Mouse (Mus musculus) embryo, embryonic 11.5 days (tissue): ENCODE measurements at regions not wholly inside any gene's neighbourhood (a gene's known extent, or its start where the extent isn't known, plus 50 kb on each side); places are given as distances from the start of the nearest gene placed in this dataset.

ENCODE experiments used
- DNase-seq: peaks from one replicate; pipeline ENCODE4 v3.0.0-alpha.2; 2012; ENCODE audit warnings: low read depth, low spot score

DNA sequence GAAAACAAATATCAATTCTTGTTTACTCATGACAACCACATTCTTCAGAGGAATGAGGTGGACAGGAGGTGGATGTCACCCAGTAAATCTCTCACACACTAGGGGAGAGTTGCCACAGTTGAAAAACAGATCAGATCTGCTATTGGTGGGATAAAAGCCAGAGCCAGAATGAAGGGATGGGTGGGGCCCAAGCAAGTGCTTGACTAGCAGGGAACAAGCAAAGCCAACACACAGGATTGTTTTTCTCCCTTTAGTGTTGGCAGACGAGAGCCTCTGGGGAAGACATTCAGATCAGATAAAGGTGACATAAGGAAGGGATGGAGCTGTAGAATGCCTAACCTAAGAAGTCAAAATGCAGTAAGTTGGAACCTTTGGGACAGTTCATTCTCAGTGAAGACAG, 153.5 kb upstream of the Usp24 start:
- no peak for DNase-seq

DNA sequence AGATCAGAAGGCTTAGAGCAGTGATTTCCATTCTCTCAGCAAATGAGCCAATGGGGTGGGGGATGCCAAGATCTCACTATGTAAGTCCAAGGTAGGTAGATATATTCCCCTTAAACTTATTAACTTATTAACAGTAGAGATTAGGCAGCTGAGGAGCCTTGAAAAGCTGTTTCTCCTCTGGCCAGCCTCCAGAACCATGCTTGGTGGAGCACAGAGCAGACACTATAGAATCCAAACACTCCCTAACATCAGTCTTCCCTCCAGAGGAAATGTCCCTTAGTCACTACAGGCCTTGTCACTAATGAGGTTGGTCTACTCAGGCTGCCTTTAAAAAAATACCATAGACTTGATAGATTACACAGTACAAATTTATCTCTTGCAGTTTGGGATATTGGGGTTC, 152.8 kb upstream of the Usp24 start:
- no peak for DNase-seq

DNA sequence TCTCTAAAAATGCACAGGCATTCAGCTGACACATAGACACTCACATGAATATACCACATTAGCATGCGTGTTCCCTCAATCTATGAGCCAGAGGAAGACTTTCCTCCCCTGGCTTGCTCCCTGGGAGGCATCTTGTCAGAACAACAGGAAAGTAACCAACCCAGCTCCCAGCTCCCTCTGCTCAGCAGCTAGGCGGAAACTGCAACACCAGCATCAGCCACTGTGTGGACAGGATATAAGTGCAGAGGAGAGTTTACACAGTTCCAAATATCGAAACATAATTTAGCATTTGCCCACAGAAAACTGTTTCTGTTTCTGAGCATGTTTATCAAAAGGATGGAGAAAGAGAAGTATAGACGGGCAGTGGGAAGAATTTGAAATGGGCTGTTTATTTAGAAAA, 148.3 kb upstream of the Usp24 start:
- no peak for DNase-seq

DNA sequence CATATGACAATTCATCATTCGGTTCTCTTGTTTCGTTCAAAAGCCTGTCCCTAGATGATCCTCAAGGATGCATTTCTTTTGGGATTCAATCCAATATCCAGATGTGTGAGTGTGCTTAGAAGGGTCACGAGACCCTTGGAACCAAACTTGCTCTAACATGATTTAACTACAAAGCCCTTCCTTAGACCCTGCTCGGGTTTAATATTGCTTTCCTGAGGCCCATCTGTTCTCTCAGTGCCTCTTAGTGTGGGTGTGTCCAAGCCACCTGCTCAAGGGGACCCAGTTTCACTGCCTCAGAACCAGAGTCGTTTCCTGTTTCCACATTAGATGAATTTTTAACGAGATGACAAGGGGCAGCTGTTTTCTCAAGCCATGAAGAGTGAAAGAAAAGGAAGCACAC, 147.3 kb upstream of the Usp24 start:
- DNase-seq: no peak

- DNase-seq: no peak
Observed at GRCm38 (mm10) chr4:106169466-106169865, 146.5 kb upstream of the Usp24 start.

DNA sequence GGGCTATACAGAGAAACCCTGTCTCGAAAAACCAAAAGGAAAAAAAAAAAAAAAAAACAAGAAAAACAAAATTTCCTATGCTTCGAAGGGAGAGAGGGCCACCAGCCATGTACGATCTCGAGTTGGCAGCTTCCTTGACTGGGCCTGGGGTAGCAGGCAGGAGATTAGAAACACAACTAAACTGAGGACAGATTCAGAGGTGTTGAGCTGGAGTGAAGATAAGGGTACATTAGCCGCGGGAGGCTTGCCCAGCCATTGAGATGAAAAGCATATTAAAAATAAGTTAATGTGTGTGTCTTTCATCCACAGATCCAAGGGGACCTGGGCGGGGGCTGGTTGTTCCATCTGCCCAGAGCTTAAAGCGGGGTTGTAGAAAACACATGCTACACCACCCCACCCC, 145.3 kb upstream of the Usp24 start:
- no peak for DNase-seq

DNA sequence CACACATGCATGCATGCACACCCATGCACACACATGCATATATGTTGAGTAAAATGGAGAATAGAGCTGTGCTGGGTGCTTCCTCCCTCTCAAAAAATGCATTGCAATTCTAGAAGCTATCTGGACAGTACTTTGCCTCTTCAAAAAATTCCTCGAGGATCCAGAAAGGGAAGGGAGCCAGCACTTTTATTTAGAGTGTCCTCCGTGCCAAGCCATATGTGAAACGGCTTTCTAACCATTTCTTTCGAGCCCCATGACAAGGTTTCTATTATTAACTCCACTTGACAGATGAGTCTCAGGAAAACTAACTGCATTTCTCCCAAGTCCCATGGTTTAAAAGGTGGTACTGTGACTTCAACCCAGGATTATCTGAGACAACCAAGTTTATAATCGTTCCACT, 140.7 kb upstream of the Usp24 start:
- no peak for DNase-seq

- no peak for DNase-seq
Observed at GRCm38 (mm10) chr4:106185745-106186501, 130.1 kb upstream of the Usp24 start.

- DNase-seq: no peak
Observed at GRCm38 (mm10) chr4:106186684-106187083, 129.3 kb upstream of the Usp24 start.

GRCm38 (mm10) chr4:106190248-106190647, 125.8 kb upstream of the Usp24 start:
- no peak for DNase-seq

DNA sequence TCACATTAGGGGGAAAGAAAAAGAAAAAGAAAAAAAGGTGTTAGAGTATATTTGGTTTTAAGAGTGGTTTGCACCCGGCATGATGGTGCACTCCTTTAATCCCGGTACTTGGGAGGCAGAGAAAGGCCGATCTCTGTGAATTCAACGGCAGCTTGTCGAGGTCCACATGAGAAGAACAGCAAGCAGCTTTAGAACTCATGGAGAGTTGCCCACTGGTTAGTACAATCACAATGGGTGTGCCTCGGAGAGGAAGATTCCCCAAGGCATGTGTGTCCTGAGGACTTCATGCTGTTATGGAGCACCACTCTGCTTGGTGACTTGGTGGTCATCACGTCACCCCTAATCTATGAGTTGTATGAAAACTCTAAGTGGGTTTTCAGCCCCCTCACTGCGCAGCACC, 124.7 kb upstream of the Usp24 start:
- no peak for DNase-seq

DNA sequence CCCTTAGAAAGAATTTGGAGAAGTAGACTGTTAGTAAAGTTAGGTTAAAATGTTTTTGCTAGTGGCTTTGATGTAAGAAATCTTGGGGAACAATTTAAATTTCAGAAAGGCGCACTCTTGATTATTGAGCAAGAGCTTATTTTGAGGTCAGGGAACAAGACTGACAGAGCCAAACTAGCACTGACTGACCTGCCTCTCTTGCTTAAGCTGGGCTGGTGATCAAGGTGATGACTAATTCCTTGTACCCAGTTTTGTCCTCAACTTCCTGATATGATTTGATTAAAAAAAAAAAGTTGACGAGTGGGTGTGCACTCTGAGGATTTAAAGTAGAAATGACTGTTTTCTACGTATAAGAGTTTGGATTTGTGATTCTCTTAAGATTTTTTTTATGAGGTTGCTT, 124.2 kb upstream of the Usp24 start:
- no peak for DNase-seq

DNA sequence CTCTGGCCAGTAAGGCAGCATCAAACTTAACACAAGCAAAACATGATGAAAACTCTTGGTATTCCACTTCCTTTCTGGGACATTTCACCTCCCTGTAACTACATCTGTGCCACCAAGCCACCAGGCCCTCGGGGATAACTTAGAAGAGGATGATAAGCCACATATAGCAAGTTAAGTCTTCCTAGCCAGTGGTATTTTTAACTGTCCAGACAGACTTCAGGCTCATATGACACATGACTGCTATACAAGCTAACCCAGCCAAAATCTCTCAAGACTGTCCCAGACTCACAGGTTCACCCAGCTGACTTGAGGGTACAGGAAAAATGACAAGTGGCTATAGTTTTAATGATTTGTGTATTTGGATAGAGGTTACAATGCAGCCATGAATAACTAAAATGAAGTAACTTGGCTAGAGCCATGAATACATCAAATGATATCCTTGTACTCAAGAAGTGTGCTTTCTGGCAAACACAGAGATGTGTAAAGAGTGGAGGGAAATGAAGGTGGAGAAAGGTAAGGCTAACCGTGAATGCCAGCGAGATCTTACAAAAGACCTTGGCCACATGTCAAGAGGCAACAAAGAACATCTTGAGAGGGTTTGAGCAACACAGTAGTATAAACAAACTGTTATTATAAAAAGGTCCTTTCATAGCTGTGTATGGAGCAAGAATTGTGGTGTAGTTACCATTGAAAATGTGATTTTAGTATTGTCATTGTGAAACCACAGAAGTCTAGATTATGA, 122.6 kb upstream of the Usp24 start:
- DNase-seq: no peak

DNA sequence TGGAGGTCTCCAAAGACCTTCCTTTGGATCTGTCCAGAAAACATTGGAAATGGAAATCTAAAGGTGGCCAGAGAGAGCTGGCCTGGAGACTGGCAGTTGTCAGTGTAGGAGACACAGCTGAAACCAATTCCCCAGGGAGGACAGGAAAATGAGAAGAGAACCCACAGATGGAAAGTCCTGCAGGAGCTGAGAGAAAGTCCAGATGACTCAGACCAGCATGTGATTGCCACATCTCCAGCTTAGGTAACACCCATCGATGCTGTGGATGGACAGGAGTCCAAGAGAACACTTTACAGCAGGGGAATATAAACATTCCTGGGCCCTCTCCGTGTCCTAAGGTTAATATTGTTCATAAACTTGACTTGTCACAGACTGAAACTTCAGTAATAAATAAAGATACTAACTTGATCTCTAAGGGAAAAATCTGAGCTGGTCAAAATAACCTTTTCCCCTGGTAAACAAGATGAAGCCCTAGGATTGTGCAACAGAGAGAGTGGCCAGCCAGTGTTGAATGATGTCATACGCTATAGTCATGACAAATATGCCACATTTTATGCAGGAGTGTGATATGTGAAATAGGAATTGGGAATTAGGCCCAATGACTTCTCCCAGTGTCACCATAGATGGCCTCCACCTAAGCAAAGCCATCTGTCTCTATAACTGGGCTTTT, 120.4 kb upstream of the Usp24 start:
- no peak for DNase-seq

GRCm38 (mm10) chr4:106199833-106200232, 116.2 kb upstream of the Usp24 start:
- no peak for DNase-seq

GRCm38 (mm10) chr4:106200241-106200640, 115.8 kb upstream of the Usp24 start:
- peak; percentile 40 for DNase-seq

DNA sequence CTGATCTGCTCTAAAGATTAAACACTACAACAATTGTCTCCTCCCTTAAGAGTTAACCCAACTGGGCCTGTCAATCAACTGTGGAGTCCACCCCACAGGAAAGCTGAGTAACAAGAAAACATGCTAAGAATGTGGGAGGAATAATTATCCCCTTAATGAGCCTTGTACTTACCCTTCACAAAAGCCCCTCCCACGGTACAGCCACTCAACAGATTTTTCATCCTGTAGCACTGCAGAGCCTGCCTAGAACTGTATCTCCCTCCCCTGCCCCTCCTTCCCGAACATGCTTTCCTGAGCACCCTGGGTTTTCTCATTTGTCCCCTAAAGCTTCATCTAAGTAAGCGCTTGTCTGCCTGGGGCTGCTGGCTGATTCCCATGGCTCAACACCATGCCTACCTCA, 113.5 kb upstream of the Usp24 start:
- no peak for DNase-seq

DNA sequence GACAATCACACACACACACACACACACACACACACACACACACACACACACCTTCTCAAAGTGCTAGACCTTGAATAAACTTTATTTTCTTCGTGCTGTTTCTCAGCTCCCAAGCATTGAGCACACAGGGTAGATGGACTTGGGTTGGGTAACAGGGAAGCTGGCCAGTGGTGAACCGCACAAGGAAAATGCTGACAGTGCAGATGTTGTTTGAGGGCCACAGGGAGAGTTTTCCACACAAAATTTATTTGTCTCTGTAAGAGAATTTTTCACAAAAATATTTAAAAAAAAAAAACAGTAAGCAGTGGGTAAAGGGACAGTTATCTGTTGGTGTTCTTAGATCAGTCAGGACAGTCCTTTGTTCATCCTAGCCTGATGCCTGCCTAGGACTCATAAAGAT, 110.8 kb upstream of the Usp24 start:
- no peak for DNase-seq

DNA sequence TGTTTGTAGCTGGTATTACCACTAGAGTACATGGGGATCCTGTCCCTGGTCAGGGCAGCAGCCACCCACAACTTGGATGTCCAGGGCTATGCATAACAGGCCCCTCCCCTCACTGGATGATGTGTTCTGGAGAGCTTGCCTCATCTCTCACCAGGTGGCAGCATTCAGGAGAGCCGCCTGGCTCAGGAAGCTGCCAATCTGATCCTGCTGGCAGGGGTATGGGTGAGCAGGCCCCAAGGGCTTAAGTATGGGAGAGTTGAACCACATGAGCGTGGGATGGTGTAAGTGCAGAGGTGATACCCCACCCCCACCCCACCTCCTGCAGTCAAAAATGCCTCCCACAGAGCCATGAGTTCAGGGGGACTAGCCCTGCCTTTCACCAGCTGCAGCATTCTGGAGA, 110.0 kb upstream of the Usp24 start:
- DNase-seq: no peak

DNA sequence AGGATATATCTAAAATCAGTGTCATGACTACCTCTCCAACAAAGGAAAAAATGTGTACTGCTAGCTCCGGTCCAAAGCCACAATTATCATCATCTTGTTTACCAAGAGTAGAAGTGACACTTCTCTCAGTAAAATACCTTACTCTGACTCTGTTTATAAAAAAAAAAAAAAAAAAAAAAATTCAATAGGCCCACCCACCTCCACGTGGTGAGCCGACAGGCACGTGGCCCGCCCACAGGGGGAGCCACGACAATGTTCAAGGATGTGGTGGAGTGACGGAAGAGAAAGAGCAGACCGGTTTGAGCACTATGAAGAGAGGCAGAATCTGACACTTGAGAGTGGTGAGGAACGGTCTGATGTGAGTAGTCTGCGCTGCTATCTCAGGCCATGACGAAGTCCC, 106.5 kb upstream of the Usp24 start:
- no peak for DNase-seq

GRCm38 (mm10) chr4:106209975-106210374, 106.0 kb upstream of the Usp24 start:
- DNase-seq: no peak

GRCm38 (mm10) chr4:106214170-106214569, 101.8 kb upstream of the Usp24 start:
- DNase-seq: no peak

DNA sequence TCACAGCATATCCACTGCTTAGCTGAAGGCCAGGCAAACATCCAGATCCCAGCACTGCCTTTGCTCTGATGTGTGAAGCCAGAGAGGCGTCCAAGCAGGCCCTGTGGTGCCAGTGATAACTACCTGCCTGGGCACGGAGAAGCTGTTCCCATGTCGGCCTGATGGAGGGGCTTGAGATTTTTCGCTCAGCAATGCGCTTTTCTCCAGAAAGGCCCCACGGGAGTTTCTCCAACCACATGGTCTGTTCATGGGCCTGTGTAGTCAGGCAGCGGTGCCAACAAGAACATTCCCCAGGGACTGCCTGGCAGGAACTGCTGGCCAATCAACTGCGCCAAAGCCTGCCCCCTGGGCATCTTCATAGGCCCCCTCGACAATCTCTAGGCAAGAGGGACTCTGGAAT, 95.4 kb upstream of the Usp24 start:
- DNase-seq: no peak
